Mouse (Mus musculus): ENCODE results near the gene Kri1. TPM values are rescaled to one million over a fixed set of nuclear protein-coding genes. Genes with fewer than 3 reads are reported as not detected.

Kri1 gene
- polyA plus RNA-seq, 1 experiment from 2014 or later = 15.9 TPM

GRCm38 (mm10) chr9:21320280-21320618, 32.5 kb upstream of the Kri1 start:
- H3K9ac ChIP-seq (ENCODE audit: low read depth, low read length) = peak overlapping the region; percentile 78; the same call in 1 of the 2 replicates
- H3K4me3 ChIP-seq (ENCODE audit: low read depth, low read length) = peak overlapping the region; percentile 52
- H3K4me1 ChIP-seq (replicated peaks; ENCODE audit: control insufficient read depth, insufficient read depth, low read length) = peaks cover 5% of the 10 kb centered on the region
- no peak; the same call in 1 of the 2 replicates for ATAC-seq (ENCODE audit: low FRiP score)
- no peaks in the 10 kb centered on the region for H3K36me3 ChIP-seq (ENCODE audit: control insufficient read depth, insufficient read depth, low read length)
- H3K4me2 ChIP-seq (replicated peaks; ENCODE audit: low read depth, low read length) = peak overlapping the region; percentile 95
- no peak for DNase-seq (ENCODE audit: low spot score)
- H3K27me3 ChIP-seq (ENCODE audit: control insufficient read depth, insufficient read depth, low read length) = no peaks in the 10 kb centered on the region
- 26% methylated on average over 4 of the region's 4 CpGs for WGBS
- H3K27ac ChIP-seq (ENCODE audit: low read depth, low read length) = no peak overlapping the region
- H3K9me3 ChIP-seq (ENCODE audit: control insufficient read depth, low read length) = no peaks in the 10 kb centered on the region

- H3K27ac ChIP-seq (ENCODE audit: low read depth, low read length) = no peak overlapping the region
- WGBS = 93% methylated on average over 4 of the region's 4 CpGs
These were observed 31.7 kb upstream of the Kri1 start for GRCm38 (mm10) chr9:21319503-21319902.

GRCm38 (mm10) chr9:21318792-21319191, 31.0 kb upstream of the Kri1 start:
- H3K4me1 ChIP-seq (replicated peaks; ENCODE audit: control insufficient read depth, insufficient read depth, low read length) = peaks cover 5% of the 10 kb centered on the region
- H3K36me3 ChIP-seq (ENCODE audit: control insufficient read depth, insufficient read depth, low read length) = no peaks in the 10 kb centered on the region
- no peak for ATAC-seq (ENCODE audit: low FRiP score)
- WGBS = 92% methylated on average over 6 of the region's 6 CpGs
- H3K4me2 ChIP-seq (replicated peaks; ENCODE audit: low read depth, low read length) = no peak overlapping the region
- no peaks in the 10 kb centered on the region for H3K9me3 ChIP-seq (ENCODE audit: control insufficient read depth, low read length)
- no peaks in the 10 kb centered on the region for H3K27me3 ChIP-seq (ENCODE audit: control insufficient read depth, insufficient read depth, low read length)
- H3K27ac ChIP-seq (ENCODE audit: low read depth, low read length) = no peak overlapping the region
- H3K9ac ChIP-seq (ENCODE audit: low read depth, low read length) = no peak overlapping the region
- no peak overlapping the region for H3K4me3 ChIP-seq (ENCODE audit: low read depth, low read length)
- DNase-seq (ENCODE audit: low spot score) = no peak

More at GRCm38 (mm10) chr9:21319503-21319902, 31.7 kb upstream of the Kri1 start:
- Histone ChIP-seq H3K4me1 (replicated peaks; ENCODE audit: control insufficient read depth, insufficient read depth, low read length) (peaks cover 5% of the 10 kb centered on the region), H3K9ac (ENCODE audit: low read depth, low read length) (no peak overlapping the region), H3K36me3 (ENCODE audit: control insufficient read depth, insufficient read depth, low read length) (no peaks in the 10 kb centered on the region), H3K4me3 (ENCODE audit: low read depth, low read length) (no peak overlapping the region), H3K9me3 (ENCODE audit: control insufficient read depth, low read length) (no peaks in the 10 kb centered on the region), H3K4me2 (replicated peaks; ENCODE audit: low read depth, low read length) (no peak overlapping the region), H3K27me3 (ENCODE audit: control insufficient read depth, insufficient read depth, low read length) (no peaks in the 10 kb centered on the region)
- ATAC-seq (ENCODE audit: low FRiP score) (no peak), DNase-seq (ENCODE audit: low spot score) (no peak)

GRCm38 (mm10) chr9:21316696-21317095, 28.9 kb upstream of the Kri1 start:
- Histone ChIP-seq H3K9ac (ENCODE audit: low read depth, low read length) (no peak overlapping the region), H3K4me1 (replicated peaks; ENCODE audit: control insufficient read depth, insufficient read depth, low read length) (peaks cover 3% of the 10 kb centered on the region), H3K27me3 (ENCODE audit: control insufficient read depth, insufficient read depth, low read length) (peaks cover 8% of the 10 kb centered on the region), H3K27ac (ENCODE audit: low read depth, low read length) (no peak overlapping the region), H3K9me3 (ENCODE audit: control insufficient read depth, low read length) (no peaks in the 10 kb centered on the region), H3K4me2 (replicated peaks; ENCODE audit: low read depth, low read length) (no peak overlapping the region), H3K36me3 (ENCODE audit: control insufficient read depth, insufficient read depth, low read length) (no peaks in the 10 kb centered on the region), H3K4me3 (ENCODE audit: low read depth, low read length) (no peak overlapping the region)
- 76% methylated on average over 7 of the region's 7 CpGs for whole genome bisulfite sequencing
- DNase-seq (ENCODE audit: low spot score) = no peak
- ATAC-seq (ENCODE audit: low FRiP score) = no peak

- Histone ChIP-seq H3K4me3 (ENCODE audit: low read depth, low read length) (no peak overlapping the region), H3K4me2 (replicated peaks; ENCODE audit: low read depth, low read length) (no peak overlapping the region), H3K36me3 (ENCODE audit: control insufficient read depth, insufficient read depth, low read length) (no peaks in the 10 kb centered on the region), H3K9me3 (ENCODE audit: control insufficient read depth, low read length) (no peaks in the 10 kb centered on the region), H3K27me3 (ENCODE audit: control insufficient read depth, insufficient read depth, low read length) (peaks cover 10% of the 10 kb centered on the region), H3K27ac (ENCODE audit: low read depth, low read length) (no peak overlapping the region), H3K4me1 (replicated peaks; ENCODE audit: control insufficient read depth, insufficient read depth, low read length) (no peaks in the 10 kb centered on the region), H3K9ac (ENCODE audit: low read depth, low read length) (no peak overlapping the region)
- WGBS = 56% methylated on average over 4 of the region's 5 CpGs
- ATAC-seq (ENCODE audit: low FRiP score) = no peak
- DNase-seq (ENCODE audit: low spot score) = no peak
These were observed 27.7 kb upstream of the Kri1 start for GRCm38 (mm10) chr9:21315421-21315820.

- WGBS = 88% methylated on average over 9 of the region's 9 CpGs
- no peaks in the 10 kb centered on the region for H3K9me3 ChIP-seq (ENCODE audit: control insufficient read depth, low read length)
- no peak for ATAC-seq (ENCODE audit: low FRiP score)
- no peak overlapping the region for H3K4me2 ChIP-seq (replicated peaks; ENCODE audit: low read depth, low read length)
- H3K9ac ChIP-seq (ENCODE audit: low read depth, low read length) = no peak overlapping the region
- H3K4me3 ChIP-seq (ENCODE audit: low read depth, low read length) = no peak overlapping the region
- peaks cover 10% of the 10 kb centered on the region for H3K27me3 ChIP-seq (ENCODE audit: control insufficient read depth, insufficient read depth, low read length)
- H3K36me3 ChIP-seq (ENCODE audit: control insufficient read depth, insufficient read depth, low read length) = no peaks in the 10 kb centered on the region
- H3K4me1 ChIP-seq (replicated peaks; ENCODE audit: control insufficient read depth, insufficient read depth, low read length) = no peaks in the 10 kb centered on the region
- DNase-seq (ENCODE audit: low spot score) = no peak
- no peak overlapping the region for H3K27ac ChIP-seq (ENCODE audit: low read depth, low read length)
These were observed 26.8 kb upstream of the Kri1 start for GRCm38 (mm10) chr9:21314367-21315140.

- Histone ChIP-seq H3K27ac (ENCODE audit: low read depth, low read length) (no peak overlapping the region), H3K4me2 (replicated peaks; ENCODE audit: low read depth, low read length) (no peak overlapping the region), H3K4me1 (replicated peaks; ENCODE audit: control insufficient read depth, insufficient read depth, low read length) (no peaks in the 10 kb centered on the region), H3K9ac (ENCODE audit: low read depth, low read length) (no peak overlapping the region), H3K36me3 (ENCODE audit: control insufficient read depth, insufficient read depth, low read length) (no peaks in the 10 kb centered on the region), H3K27me3 (ENCODE audit: control insufficient read depth, insufficient read depth, low read length) (peaks cover 10% of the 10 kb centered on the region), H3K9me3 (ENCODE audit: control insufficient read depth, low read length) (no peaks in the 10 kb centered on the region), H3K4me3 (ENCODE audit: low read depth, low read length) (no peak overlapping the region)
- WGBS = 8% methylated on average over 11 of the region's 11 CpGs
- peak; percentile 94 for DNase-seq (ENCODE audit: low spot score)
- peak; percentile 65 for ATAC-seq (ENCODE audit: low FRiP score)
These were observed 25.6 kb upstream of the Kri1 start for GRCm38 (mm10) chr9:21313394-21313793.

- no peaks in the 10 kb centered on the region for H3K4me1 ChIP-seq (replicated peaks; ENCODE audit: control insufficient read depth, insufficient read depth, low read length)
- no peak within 1 kb of the TSS for H3K27ac ChIP-seq (ENCODE audit: low read depth, low read length)
- H3K4me2 ChIP-seq (replicated peaks; ENCODE audit: low read depth, low read length) = no peak within 1 kb of the TSS
- no peak for ATAC-seq (ENCODE audit: low FRiP score)
- H3K4me3 ChIP-seq (ENCODE audit: low read depth, low read length) = no peak within 1 kb of the TSS
- no peak within 1 kb of the TSS for H3K9ac ChIP-seq (ENCODE audit: low read depth, low read length)
- no peaks in the 10 kb centered on the region for H3K36me3 ChIP-seq (ENCODE audit: control insufficient read depth, insufficient read depth, low read length)
- DNase-seq (ENCODE audit: low spot score) = no peak
- 12% methylated on average over 34 of the region's 35 CpGs for WGBS
- peaks cover 10% of the 10 kb centered on the region for H3K27me3 ChIP-seq (ENCODE audit: control insufficient read depth, insufficient read depth, low read length)
- no peaks in the 10 kb centered on the region for H3K9me3 ChIP-seq (ENCODE audit: control insufficient read depth, low read length)
These were observed 24.4 kb upstream of the Kri1 start, which contains the start of gene Ap1m2 for GRCm38 (mm10) chr9:21312134-21312533. Gene Ap1m2, minus strand, starts transcription at chr9:21312337.

- Histone ChIP-seq H3K4me2 (replicated peaks; ENCODE audit: low read depth, low read length) (no peak overlapping the region), H3K4me3 (ENCODE audit: low read depth, low read length) (no peak overlapping the region), H3K27ac (ENCODE audit: low read depth, low read length) (no peak overlapping the region), H3K9me3 (ENCODE audit: control insufficient read depth, low read length) (no peaks in the 10 kb centered on the region), H3K4me1 (replicated peaks; ENCODE audit: control insufficient read depth, insufficient read depth, low read length) (no peaks in the 10 kb centered on the region), H3K9ac (ENCODE audit: low read depth, low read length) (no peak overlapping the region), H3K27me3 (ENCODE audit: control insufficient read depth, insufficient read depth, low read length) (peaks cover 10% of the 10 kb centered on the region), H3K36me3 (ENCODE audit: control insufficient read depth, insufficient read depth, low read length) (no peaks in the 10 kb centered on the region)
- ATAC-seq (ENCODE audit: low FRiP score) (no peak), DNase-seq (ENCODE audit: low spot score) (no peak)
- WGBS = 27% methylated on average over 7 of the region's 7 CpGs
These were observed 23.9 kb upstream of the Kri1 start for GRCm38 (mm10) chr9:21311695-21312094.

Data from hindbrain, embryonic 11.5 days (tissue).